Mouse (Mus musculus): Measurements from ENCODE around the gene Nell2. TPM values are rescaled to one million over a fixed set of nuclear protein-coding genes. Genes with fewer than 3 reads are reported as not detected.

Gene Nell2
- 1.1 TPM for polyA plus RNA-seq (2014; fragmentation: Illumina TruSeq; extraction: RNeasy Lipid Tissue Mini Kit (QIAGEN cat#74804); ENCODE audit: low read depth, low replicate concordance)

DNA sequence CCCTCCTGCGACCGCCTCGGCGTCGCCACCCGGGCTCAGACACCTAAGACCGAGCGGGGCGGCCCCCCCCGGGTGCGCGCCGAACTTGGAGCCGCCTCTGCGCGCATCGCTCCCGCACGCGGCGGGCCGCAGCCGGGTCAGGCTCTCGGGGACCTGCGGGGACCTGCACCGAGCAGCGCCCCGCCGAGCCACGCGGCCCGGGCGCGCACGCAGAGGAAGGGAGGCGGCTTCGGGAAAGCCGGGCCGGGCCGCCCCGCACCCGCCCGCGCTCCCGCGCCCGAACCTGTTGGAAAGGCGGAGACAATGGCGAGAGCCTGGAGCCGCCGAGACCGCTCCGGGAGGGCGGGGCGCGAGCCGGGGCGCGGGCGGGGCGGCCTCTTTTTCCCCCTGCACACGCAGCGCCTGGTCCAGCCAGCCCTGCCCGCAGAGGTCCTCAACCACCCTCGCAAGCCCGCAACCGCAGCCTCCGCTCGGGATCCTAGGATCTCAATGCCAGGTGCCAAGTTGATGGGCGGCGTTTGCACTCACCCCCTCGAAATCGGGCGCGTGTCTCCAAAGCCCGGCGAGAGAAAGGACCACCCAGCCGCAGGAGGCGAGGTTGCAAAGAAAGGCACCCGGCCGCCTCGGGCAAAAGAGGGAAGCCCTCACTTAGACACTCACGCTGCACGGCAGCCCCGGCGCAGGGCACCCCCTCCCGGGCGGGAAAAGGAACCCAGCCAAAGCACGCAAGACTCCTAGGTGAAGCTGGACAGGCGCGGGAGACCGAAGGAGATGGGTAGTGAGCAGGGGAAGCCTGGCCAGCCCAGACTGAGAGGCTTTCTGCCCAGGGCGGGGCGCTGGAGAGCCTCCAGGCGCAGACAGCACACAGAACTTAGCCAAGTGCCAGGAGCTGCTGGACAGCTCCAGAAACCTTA lies at the start of gene Nell2:
Nell2 (minus strand) TSS at position 612 of the 914 bp plus-strand sequence.

Other genes starting within 250 kb of the Nell2 start
- gene Dbx2, start 127.4 kb upstream of the Nell2 start, polyA plus RNA-seq (2014; fragmentation: Illumina TruSeq; extraction: RNeasy Lipid Tissue Mini Kit (QIAGEN cat#74804); ENCODE audit: low read depth, low replicate concordance): 0.56 TPM